Mouse (Mus musculus): ENCODE results near the gene Dnah7a. TPM values are rescaled to one million over a fixed set of nuclear protein-coding genes. Genes with fewer than 3 reads are reported as not detected.
"Not testable (repeated sequence)": the region's sequence is repeated elsewhere in the genome, so short reads cannot be mapped to it uniquely, and the experiment has no call there.

Dnah7a gene
- total RNA-seq (2015) (not detected in 2 replicates), total RNA-seq (2017) (not detected in 2 replicates)

- peak; percentile 70 for ATAC-seq (ENCODE audit: poor library complexity, severe bottlenecking)
Measured at GRCm38 (mm10) chr1:53706431-53707361, at the start of gene Dnah7a. Dnah7a (minus strand) TSS chr1:53706784.

GRCm38 (mm10) chr1:53753501-53753900 is 46.9 kb upstream of the Dnah7a start:
- ATAC-seq (ENCODE audit: poor library complexity, severe bottlenecking) = not testable (repeated sequence)

GRCm38 (mm10) chr1:53751144-53751543 is 44.6 kb upstream of the Dnah7a start:
- ATAC-seq (ENCODE audit: poor library complexity, severe bottlenecking) = no peak

- ATAC-seq (ENCODE audit: poor library complexity, severe bottlenecking) = not testable (repeated sequence)
Measured at GRCm38 (mm10) chr1:53750697-53751096, 44.1 kb upstream of the Dnah7a start.

GRCm38 (mm10) chr1:53749881-53750385 is 43.3 kb upstream of the Dnah7a start:
- not testable (repeated sequence) for ATAC-seq (ENCODE audit: poor library complexity, severe bottlenecking)

GRCm38 (mm10) chr1:53748571-53748970 is 42.0 kb upstream of the Dnah7a start:
- ATAC-seq (ENCODE audit: poor library complexity, severe bottlenecking) = no peak

GRCm38 (mm10) chr1:53746001-53746400 is 39.4 kb upstream of the Dnah7a start:
- ATAC-seq (ENCODE audit: poor library complexity, severe bottlenecking) = no peak

GRCm38 (mm10) chr1:53741742-53742458 is 35.3 kb upstream of the Dnah7a start:
- ATAC-seq (ENCODE audit: poor library complexity, severe bottlenecking) = peak; percentile 52

GRCm38 (mm10) chr1:53740777-53741336 is 34.3 kb upstream of the Dnah7a start:
- no peak for ATAC-seq (ENCODE audit: poor library complexity, severe bottlenecking)

GRCm38 (mm10) chr1:53740077-53740776 is 33.6 kb upstream of the Dnah7a start:
- not testable (repeated sequence) for ATAC-seq (ENCODE audit: poor library complexity, severe bottlenecking)

GRCm38 (mm10) chr1:53736583-53736982 is 30.0 kb upstream of the Dnah7a start:
- ATAC-seq (ENCODE audit: poor library complexity, severe bottlenecking) = no peak

- no peak for ATAC-seq (ENCODE audit: poor library complexity, severe bottlenecking)
Measured at GRCm38 (mm10) chr1:53728489-53729225, 22.1 kb upstream of the Dnah7a start.

- ATAC-seq (ENCODE audit: poor library complexity, severe bottlenecking) = no peak
Measured at GRCm38 (mm10) chr1:53726883-53727282, 20.3 kb upstream of the Dnah7a start.

GRCm38 (mm10) chr1:53721353-53721752 is 14.8 kb upstream of the Dnah7a start:
- no peak for ATAC-seq (ENCODE audit: poor library complexity, severe bottlenecking)

- no peak for ATAC-seq (ENCODE audit: poor library complexity, severe bottlenecking)
Measured at GRCm38 (mm10) chr1:53720601-53721351, 14.2 kb upstream of the Dnah7a start.

GRCm38 (mm10) chr1:53715966-53716515 is 9.5 kb upstream of the Dnah7a start:
- ATAC-seq (ENCODE audit: poor library complexity, severe bottlenecking) = no peak

- peak; percentile 71; the same call in 1 of the 2 replicates for ATAC-seq (ENCODE audit: poor library complexity, severe bottlenecking)
Measured at GRCm38 (mm10) chr1:53715446-53715845, 8.9 kb upstream of the Dnah7a start.

- ATAC-seq (ENCODE audit: poor library complexity, severe bottlenecking) = not testable (repeated sequence)
Measured at GRCm38 (mm10) chr1:53713383-53713782, 6.8 kb upstream of the Dnah7a start.

GRCm38 (mm10) chr1:53711069-53711468 is 4.5 kb upstream of the Dnah7a start:
- no peak for ATAC-seq (ENCODE audit: poor library complexity, severe bottlenecking)
